Mouse (Mus musculus): ENCODE measurements around the gene Dap3. TPM values are rescaled to one million over a fixed set of nuclear protein-coding genes. Genes with fewer than 3 reads are reported as not detected.
"Not testable (repeated sequence)": the region's sequence is repeated elsewhere in the genome, so short reads cannot be mapped to it uniquely, and the experiment has no call there.

Dap3 gene
- total RNA-seq (2017): 93.1 and 111 TPM in 2 replicates

DNA sequence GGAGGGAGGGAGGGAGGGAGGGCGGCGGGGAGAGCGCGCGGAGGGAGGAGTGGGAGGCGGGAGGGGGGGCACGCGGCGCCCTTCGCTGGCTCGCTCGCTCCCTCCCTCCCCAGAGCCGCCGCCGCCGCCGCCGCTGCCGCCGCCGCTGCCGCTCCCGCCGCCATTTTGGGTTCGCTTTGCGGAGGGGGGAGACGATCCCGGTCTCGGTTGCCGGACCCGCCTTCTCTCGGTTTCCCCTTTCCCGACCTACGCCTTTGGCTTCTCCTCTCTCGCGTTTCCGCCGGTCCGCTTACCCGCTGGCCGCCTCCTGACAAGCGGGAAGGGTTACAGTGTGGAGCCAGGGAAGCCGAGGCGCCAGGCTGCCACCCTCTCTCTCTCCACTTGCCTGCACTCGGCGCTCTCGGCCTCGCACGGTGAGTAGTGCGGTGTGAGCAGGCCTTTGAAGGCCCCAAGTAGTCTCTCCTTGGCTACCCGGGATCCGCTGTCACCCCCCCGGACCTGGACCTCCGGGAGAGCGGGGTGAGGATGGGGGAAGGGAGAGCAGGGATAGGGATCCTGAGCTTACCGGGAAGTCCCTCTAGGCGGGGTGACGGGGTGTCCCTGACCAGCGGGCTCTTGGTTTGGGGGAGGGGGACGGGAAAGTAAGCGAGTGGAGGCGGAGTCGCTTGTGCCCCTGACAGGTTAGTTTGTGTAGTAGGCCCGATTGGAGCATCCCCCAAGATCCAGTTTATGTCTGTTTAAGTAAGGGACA, at the start of gene Dap3, which contains the start of gene Ash1l:
TSS of gene Dap3 (minus strand) at position 606 of the 751 bp plus-strand sequence.
TSS of gene Ash1l (plus strand) at position 47 of the 751 bp plus-strand sequence.
- ATAC-seq (replicated peaks; ENCODE audit: low read depth, poor library complexity, severe bottlenecking): peak; percentile 68

DNA sequence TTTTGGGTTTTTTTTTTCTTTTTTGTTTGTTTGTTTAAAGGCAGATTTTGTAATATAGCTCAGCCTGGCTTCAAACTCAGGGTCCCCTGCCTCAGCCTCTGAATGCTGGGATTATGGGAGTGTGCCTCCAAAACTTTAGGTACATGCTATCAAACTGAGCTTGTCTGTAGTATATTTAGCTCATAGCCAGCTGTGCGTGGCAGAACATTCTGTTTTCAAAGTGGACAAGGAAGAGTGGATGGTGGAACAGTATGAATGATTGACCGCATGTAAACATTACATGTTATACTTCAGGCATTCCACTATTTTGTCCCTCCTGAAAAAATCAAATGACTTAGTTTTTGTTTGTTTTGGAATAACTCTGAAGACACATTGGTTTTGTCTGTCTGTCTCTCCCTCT, 41.8 kb upstream of the Dap3 start:
- no peak for ATAC-seq (replicated peaks; ENCODE audit: low read depth, poor library complexity, severe bottlenecking)

DNA sequence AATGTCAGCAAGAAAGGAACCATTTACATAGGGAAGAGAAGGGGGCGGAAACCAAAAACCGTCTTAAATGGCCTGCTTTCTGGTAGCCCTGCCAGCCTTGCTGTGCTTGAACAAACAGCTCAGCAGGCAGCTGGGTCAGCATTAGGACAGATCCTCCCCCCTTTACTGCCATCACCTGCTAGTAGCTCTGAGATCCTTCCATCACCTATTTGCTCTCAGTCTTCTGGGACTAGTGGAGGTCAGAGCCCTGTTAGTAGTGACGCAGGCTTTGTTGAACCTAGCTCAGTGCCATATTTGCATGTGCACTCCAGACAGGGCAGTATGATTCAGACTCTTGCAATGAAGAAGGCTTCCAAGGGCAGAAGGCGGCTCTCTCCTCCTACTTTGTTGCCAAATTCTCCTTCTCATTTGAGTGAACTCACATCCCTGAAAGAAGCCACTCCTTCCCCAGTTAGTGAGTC, 33.0 kb upstream of the Dap3 start:
- ATAC-seq (replicated peaks; ENCODE audit: low read depth, poor library complexity, severe bottlenecking): no peak

DNA sequence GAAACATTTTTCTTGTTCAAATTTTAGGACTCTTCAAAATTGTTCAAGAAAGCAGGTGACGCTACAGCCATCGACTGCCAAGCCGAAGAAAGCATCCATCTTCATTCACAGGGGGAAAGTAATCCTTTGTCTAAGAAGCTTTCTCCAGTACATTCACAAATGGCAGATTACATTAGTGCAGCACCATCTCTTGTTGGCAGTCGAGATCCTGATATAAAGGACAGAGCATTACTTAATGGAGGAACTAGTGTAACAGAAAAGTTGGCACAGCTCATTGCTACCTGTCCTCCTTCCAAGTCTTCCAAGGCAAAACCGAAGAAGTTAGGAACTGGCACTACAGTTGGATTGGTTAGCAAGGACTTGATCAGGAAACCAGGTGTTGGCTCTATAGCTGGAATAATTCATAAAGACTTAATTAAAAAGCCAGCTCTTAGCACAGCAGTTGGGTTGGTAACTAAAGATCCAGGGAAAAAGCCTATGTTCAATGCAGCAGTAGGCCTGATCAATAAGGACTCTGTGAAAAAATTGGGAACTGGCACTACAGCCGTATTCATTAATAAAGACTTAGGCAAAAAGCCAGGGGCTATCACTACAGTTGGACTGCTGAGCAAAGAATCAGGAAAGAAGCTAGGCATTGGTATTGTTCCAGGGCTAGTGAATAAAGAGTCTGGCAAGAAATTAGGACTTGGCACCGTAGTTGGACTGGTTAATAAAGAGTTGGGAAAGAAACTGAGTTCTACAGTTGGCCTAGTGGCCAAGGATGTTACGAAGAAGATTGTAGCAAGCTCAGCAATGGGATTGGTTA, 30.4 kb upstream of the Dap3 start:
- no peak for ATAC-seq (replicated peaks; ENCODE audit: low read depth, poor library complexity, severe bottlenecking)

DNA sequence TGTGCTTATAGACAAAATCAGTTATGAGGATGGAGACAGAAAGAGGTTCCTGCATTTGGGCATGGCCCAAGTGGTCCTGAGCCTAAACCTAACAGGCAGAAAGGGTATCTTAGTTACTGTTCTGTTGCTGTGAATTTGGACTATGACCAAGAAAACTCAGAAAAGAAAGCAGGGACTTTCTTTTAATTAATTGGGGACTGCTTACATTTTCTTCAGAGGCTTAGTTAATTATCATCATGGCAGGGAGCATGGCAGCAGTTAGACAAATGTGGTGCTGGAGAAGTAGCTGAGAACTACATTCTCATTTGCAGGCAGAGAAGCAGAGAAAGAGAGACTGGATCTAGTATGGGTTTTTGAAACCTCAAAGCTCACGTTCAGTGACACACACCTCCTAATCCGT, 24.0 kb upstream of the Dap3 start:
- ATAC-seq (replicated peaks; ENCODE audit: low read depth, poor library complexity, severe bottlenecking): no peak

DNA sequence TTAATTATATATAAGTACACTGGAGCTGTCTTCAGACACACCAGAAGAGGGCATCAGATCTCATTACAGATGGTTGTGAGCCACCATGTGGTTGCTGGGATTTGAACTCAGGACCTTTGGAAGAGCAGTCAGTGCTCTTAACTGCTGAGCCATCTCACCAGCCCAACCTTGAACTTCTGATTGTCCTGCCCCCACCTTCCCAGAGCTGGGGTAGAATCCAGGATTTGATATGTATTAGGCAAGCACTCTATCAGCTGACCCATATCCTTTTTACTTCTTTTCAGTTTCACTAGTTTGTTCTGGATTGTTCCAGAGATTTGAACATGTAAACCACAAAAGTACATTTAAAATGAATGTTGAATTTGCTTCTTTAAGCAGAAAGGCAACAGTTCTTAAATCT, 12.2 kb upstream of the Dap3 start:
- not testable (repeated sequence) for ATAC-seq (replicated peaks; ENCODE audit: low read depth, poor library complexity, severe bottlenecking)

DNA sequence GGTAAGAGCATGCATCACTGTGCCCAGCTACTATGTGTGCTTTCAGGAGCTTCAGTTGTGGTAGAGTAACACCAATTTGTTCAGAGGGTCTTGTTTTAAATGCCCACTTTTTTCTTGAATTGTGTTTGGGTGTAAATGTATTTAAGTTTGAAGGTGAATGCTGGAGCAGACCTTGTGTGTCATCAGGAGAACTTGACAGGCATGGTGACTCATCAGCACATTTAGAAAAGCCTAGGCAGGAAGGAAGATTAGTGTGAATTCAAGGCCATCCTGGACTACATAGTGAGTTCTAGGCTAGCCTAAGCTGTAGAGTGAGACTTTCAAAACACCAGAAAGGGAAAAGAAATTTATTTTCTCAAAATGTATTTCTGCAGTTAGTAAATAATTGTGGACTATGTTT, 2.8 kb upstream of the Dap3 start:
- ATAC-seq (replicated peaks; ENCODE audit: low read depth, poor library complexity, severe bottlenecking): no peak

DNA sequence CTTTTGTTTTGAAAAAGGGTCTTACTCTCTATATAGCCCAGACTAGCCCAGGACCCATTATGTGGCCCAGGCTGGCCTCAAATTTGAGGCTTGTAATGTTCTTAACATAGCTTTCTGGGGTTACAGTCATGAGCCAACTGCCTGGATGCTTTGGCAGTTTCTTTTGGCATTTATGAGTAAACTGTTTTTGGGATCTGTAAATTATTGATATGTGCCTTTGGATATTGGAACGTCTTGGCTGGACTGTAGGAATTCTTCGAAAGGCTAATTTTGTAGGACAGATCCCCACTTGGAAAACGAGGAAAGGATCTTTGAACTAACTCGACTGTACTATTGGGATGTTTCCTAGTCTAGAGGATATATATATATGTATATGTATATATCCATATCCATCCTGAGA, 2.3 kb upstream of the Dap3 start:
- ATAC-seq (replicated peaks; ENCODE audit: low read depth, poor library complexity, severe bottlenecking): no peak

DNA sequence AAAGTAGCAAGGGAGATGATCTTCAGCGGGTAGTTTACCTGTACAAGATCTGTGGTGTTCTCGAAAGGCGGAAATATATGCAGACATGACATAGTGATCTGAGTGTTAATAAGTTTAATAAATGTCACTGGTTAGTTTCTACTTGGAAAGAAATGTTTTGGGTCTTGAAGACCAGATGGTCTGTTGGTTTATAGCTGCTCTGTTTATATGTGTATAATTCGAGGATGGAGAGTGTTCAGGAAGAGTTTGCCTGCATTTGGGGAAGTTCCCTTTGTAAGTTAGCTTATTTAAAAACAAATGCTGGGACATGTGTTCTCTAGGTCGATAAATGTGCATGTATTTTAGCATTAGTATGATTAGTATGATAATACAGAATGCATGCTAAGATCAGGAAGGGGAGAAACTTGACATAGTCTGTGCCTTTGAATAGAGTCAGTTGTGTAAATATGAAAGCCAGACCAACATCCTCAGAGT, 383 bp upstream of the Dap3 start:
- no peak for ATAC-seq (replicated peaks; ENCODE audit: low read depth, poor library complexity, severe bottlenecking)

DNA sequence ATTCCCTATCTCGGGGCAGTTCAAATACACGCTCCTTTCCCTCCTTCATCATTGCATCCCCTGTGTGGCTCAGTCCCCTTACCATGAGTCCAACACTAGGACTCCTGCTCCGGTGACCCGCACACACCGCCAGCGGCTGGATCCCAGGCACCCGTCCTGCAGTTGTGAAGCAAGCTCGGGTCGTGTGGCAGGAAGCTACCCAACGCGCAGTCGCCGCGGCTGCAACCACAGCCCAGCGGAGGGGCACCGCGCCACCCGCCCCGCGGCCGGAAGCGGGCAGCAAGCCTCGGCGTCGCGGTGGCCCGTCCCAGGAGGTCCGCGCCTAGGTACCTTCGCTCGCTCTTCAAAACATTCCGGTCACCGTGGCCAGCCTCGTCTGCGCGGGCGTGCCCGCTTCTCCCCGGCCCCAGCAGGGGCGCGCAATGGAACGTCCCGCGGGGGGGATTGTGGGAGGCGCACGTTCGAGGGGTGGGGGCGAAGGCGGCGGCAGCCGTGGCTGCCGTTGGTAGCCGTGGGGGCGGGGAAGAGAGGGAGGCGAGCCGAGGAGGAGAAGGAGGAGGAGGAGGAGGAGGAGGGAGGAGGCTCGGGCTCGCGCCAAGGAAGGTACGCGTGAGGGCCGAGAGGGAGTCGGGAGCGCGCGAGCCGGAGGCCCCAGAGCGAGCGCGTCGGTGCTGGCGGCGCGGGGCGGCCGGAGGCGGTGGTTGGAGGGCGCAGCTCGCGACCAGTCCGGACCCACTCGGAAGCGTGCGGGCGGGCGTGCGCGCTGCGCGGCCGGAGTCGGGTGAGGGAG, 1.0 kb downstream of the Dap3 start:
- ATAC-seq (replicated peaks; ENCODE audit: low read depth, poor library complexity, severe bottlenecking): peak; percentile 66

DNA sequence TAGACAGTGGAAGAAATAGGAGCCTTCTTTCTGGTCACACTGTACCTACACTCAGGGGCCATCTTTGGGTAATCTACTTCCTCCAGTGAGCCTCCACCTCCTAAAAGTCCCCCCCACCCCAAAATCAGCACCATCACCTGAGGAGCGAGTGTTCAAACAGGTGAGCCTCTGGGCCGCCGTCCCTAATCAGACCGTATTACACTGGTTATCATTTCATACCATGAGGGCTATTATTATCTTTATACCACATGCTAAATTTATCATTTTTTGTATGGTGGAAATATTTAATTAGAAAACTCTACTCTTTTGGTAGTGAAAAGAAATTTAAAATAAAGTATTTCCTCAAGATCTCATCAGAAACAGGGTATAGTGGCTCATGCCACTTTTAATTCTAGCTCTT, 6.9 kb downstream of the Dap3 start:
- ATAC-seq (replicated peaks; ENCODE audit: low read depth, poor library complexity, severe bottlenecking): no peak

DNA sequence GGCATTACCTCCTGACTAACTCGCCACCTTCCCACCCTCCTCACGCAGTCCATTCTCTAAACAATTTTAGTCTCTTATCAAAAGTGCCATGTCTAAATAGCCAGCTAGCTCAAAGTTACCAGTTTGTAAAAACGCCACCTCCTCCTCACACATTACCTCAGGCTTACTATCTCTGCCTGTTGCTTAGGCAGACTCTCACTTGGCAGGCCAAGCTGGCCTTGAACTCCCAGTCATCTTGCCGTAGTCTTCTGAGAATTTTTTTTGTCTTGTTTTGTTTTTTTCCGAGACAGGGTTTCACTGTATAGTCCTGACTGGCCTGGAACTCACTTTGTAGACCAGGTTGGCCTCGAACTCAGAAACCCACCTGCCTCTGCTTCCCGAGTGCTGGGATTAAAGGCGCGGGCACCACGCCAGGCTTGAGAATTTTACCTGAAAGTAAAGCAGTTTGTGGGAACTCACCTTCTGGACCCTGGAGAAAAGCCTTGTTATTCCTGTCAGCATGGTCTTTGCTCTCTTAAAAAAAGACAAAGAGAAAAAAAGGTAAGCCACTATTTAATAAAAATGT, 8.6 kb downstream of the Dap3 start:
- ATAC-seq (replicated peaks; ENCODE audit: low read depth, poor library complexity, severe bottlenecking): no peak

DNA sequence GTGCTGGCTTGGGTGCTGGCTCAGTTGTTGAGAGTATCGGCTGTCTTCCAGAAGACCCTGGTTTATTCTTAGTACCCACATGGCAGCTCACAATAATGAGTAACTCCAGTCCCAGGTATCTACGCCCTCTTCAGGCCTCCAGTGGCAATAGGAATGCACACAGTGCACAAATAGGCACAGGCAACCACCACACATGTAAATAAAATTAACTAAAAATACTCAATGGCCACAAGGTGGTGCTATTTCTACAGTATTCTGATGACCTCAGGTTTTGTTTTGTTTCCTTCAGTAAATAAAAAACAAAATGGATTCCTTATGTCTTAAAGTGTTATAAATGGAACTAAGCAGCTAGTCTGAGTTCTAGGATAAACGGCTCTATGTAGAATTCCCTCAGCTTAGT, 11.2 kb downstream of the Dap3 start:
- peak; percentile 84 for ATAC-seq (replicated peaks; ENCODE audit: low read depth, poor library complexity, severe bottlenecking)

DNA sequence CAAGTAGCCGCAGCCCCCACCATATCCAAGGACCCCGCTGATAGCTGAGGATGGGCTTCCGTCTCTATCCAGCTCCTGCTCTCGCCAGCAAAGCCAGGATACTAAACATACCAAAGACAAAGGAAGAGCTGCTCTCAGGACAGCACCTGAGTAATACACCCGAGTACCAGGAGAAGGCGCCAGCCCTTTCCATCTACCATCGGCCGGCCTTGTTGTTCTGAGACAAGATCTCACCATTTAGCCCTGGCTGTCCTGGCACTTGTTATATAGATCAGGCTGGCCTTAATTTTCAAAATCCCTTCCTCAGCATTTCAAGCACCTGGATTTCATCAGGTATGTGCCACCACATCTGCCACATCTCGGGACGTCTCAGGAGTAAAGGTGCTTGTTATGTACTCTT, 11.9 kb downstream of the Dap3 start:
- ATAC-seq (replicated peaks; ENCODE audit: low read depth, poor library complexity, severe bottlenecking): no peak

DNA sequence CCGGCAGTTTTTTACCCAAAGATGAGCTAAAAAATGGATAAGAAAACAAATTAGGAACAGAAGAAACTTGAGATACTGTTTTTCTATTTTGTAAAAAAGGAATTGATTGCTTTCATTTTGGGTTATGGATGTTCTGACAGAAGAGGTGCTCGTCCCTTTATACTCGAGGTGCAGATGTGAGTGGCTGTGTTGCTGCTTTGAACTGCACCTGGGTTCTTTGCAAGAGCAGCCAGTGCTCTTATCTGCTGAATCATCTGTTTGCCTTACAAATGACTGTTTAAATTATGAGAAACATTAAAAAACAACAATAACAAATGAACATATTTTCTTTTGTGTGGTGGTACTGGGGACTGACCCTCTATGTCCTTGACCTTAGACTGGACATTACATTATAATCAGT, 21.5 kb downstream of the Dap3 start:
- ATAC-seq (replicated peaks; ENCODE audit: low read depth, poor library complexity, severe bottlenecking): no peak

DNA sequence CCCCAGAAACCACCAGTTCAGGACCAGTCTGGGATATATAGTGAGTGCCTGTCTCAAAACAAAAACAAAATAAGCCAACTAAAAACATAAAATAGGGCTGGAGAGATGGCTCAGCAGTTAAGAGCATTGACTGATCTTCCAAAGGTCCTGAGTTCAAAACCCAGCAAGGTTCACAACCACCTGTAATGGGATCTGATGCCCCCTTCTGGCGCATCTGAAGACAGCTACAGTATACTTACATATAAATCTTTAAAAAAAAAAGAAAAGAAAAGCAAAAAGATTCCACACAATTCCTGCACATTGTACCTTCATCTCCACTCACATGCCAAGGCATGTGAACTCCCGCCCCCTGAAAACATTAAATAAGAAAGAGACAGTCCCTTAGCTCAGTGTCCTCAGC, 25.3 kb downstream of the Dap3 start:
- ATAC-seq (replicated peaks; ENCODE audit: low read depth, poor library complexity, severe bottlenecking): no peak

DNA sequence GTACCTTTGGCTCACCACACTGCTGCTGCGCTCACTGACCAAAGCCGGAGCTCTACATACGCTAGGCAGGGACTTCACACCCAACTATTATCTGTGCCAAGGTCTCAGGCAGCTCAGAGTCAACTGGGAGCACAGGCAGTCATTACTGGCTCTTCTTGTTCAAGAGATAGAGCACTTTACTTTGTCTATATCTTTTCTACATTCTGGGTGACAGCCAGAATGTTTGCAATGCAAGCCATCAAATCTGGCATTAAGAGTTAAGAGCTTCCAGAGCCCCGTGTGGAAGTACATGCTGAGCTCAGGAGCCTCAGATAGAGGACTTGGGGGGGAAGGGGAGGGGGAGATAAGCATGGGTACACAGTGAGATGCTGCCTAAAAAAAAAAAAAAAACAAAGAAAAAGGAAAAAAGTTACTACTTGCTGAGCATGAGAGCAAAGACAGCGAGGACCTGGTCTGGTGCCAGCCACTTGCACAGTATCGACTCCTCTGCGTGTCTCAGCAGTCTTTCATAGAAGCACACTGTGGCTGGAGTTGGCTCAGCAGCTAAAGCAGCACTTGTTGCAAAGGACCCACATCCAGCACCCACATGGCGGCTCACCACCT, 26.9 kb downstream of the Dap3 start:
- ATAC-seq (replicated peaks; ENCODE audit: low read depth, poor library complexity, severe bottlenecking): peak; percentile 69

DNA sequence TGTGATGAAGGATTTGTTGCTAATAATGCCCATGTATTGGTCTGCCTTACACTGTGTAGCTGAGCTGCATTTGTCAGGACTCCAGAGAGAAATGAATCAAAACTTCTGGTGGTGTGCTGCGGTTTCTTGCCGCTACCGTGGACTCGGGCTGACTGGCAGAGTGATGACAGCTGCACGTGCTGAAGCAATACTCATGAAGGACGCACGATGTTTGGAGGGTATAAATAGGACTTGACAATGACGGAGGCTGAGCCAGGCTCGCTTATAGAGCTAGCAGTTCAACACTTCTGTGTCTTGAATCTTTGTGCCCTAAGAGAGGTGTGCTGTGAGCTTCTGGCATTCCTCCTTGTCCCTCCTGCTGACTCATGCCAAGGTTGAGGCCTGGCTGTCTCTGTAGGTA, 29.6 kb downstream of the Dap3 start:
- ATAC-seq (replicated peaks; ENCODE audit: low read depth, poor library complexity, severe bottlenecking): no peak

DNA sequence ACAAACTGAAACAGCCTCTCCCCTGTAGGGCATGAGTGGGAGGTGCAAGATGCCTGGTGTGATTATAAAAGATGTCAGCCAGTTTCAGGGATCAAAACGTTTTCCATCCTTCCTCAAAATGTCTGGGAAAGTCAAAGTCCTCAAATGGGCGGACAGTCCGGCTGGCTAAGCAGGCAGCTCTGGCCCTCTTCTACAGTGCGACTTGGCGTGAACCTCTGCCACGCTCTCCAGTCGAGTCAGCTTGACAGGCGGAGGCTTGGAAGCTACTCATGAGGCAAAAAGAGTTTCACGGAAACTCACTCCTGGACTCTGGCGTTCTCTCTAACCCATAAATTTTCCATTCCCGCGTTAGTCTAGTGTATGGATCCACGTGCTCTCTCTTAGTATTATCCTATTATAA, 32.0 kb downstream of the Dap3 start:
- ATAC-seq (replicated peaks; ENCODE audit: low read depth, poor library complexity, severe bottlenecking): no peak

DNA sequence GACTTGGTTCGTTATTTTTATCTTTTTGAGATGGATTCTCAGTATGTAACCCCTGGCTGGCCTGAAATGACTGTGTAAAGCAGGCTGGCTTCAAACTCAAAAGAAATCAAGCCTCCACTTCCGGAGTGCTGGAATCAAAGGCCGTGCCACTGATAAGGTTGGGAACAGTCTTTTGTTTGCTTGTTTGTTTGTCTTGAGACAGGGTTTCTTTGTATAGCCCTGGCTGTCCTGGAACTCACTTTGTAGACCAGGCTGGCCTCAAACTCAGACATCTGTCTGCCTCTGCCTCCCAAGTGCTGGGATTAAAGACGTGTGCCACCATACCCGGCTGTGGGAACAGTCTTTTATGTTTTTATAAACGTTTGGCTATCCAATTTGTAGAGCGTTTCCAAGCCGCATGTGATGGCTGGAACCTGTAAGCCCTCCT, 36.6 kb downstream of the Dap3 start:
- no peak for ATAC-seq (replicated peaks; ENCODE audit: low read depth, poor library complexity, severe bottlenecking)
